Mouse (Mus musculus): ENCODE results near the gene Gm20388. TPM values are rescaled to one million over a fixed set of nuclear protein-coding genes. Genes with fewer than 3 reads are reported as not detected.

Gene Gm20388
- total RNA-seq, 1 experiment from 2014 or later: 35.7 TPM

- ATAC-seq (replicated peaks; ENCODE audit: low read depth, poor library complexity, severe bottlenecking): no peak
Observed at GRCm38 (mm10) chr8:124264032-124264431, 4353.4 kb downstream of the Gm20388 start.

DNA sequence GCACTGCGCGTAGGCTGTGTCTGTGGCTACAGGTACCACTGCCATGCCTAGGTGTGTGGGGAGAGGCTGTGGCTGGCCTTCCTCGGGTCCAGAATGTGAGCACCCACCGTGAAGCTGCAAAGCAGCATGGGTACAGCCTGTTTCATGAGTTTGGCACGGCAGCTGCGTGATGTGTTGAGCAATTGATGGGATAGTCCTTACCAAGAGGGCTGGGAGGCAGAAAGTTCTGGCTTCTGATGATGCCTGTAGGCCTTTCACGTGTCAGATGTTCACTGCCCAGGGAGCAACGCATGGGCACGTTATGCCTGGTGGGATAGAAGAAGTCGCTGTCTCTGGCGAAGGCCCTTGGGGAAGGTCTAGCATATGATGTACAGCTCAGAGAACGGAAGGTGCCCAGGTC, 4354.0 kb downstream of the Gm20388 start:
- no peak for ATAC-seq (replicated peaks; ENCODE audit: low read depth, poor library complexity, severe bottlenecking)

DNA sequence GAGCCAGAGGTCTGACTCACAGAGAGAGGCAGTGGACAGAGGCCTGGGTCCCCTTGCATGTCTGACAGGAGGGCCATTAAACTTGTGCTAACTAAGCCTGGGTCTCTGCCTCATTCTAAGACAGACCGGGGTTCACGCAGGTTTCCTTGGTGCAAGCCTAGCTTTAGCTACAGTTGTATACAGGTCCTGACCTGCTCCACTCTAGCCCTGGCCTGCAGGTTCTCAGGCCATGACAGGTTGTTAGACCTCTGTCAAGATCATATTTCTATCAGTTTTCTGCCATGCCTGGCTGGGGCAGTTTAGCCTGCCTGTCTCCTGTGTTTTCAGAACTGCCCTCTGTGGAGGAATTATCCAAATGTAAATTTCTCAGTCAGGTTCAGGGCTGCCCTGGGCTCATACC, 4354.5 kb downstream of the Gm20388 start:
- ATAC-seq (replicated peaks; ENCODE audit: low read depth, poor library complexity, severe bottlenecking): no peak

- peak; percentile 50 for ATAC-seq (replicated peaks; ENCODE audit: low read depth, poor library complexity, severe bottlenecking)
Observed at GRCm38 (mm10) chr8:124265798-124266197, 4355.2 kb downstream of the Gm20388 start.

DNA sequence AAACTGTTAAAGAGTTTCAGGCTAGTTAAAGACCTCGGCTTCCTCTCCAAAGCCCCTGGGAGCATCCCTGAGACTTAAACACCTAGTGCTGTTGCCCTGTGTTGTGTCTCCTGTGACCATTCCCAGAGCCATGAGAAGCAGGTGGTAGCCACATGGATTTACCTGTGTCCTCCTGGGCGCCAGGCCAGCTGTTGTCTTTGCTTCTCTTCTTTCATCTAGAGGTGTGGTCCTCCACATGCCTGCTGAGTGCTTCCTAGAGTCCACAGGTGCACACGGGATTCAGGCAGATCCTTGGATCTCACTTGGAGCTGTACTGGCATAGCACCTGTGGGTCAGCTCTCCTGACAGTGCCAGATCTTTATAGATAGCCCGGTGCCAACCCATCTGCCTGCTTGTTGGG, 4356.6 kb downstream of the Gm20388 start:
- no peak for ATAC-seq (replicated peaks; ENCODE audit: low read depth, poor library complexity, severe bottlenecking)

DNA sequence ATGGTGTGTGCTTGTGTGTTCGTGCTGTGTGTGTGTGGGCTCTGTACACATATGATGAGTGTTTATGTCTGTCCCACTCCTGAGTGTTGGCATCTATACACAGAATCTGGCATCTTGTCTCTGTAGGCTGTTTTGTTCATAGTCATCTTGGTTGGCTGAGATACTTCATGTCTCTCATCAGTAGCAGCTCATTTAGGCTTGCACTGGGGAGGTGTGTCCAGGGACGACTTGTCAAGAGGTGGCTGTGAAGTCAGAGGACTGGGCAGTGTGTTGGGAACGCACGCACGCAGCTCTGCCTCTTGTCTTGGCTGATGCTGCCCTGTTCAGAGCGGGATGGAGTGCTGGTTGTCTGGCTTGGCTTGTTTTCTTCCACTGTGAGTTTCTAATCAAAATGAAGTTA, 4359.9 kb downstream of the Gm20388 start:
- ATAC-seq (replicated peaks; ENCODE audit: low read depth, poor library complexity, severe bottlenecking): no peak

DNA sequence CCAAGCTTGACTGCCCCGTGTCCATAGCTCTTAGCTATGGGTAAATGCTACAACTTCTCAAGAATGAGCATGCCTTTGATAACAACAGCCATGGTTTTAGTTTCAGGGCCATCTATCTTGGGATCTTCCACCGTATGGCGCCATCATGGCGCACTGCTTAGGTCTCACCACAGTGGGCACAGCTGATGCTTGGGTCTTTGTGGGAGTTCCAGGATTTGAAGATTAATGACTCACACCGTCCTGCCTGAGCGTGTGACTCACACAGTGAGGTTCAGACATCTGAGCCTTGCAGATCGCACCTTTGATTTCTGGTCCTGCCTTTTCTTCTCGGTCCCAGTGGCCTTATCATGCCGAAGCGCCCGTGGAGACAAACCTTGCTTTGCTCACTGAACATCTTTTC, 4360.3 kb downstream of the Gm20388 start:
- 0 out of 2 replicates have a peak, but pooled peaks have one; percentile 6 for ATAC-seq (replicated peaks; ENCODE audit: low read depth, poor library complexity, severe bottlenecking)

- ATAC-seq (replicated peaks; ENCODE audit: low read depth, poor library complexity, severe bottlenecking): peak; percentile 81
Observed at GRCm38 (mm10) chr8:124271518-124271917, 4360.9 kb downstream of the Gm20388 start.

DNA sequence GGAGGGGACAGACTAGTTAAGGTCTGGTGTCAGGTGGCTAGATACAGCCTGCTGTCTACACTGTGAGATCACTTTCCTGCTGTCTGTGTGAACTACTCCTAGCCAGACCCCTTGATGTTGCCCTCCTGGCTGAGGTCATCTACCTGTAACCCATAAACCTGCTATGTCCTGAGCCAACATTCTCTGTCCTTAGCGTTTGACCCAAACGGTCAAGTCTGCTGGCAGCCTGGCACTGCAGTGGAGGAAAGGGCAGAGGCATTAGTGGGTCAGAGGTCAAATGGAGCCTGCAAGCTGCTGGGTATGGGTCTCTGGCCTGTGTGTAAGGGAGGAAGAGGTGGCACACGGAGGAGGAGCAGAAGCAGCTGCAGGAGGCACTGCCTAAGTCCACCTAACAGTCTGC, 4362.2 kb downstream of the Gm20388 start:
- no peak for ATAC-seq (replicated peaks; ENCODE audit: low read depth, poor library complexity, severe bottlenecking)

DNA sequence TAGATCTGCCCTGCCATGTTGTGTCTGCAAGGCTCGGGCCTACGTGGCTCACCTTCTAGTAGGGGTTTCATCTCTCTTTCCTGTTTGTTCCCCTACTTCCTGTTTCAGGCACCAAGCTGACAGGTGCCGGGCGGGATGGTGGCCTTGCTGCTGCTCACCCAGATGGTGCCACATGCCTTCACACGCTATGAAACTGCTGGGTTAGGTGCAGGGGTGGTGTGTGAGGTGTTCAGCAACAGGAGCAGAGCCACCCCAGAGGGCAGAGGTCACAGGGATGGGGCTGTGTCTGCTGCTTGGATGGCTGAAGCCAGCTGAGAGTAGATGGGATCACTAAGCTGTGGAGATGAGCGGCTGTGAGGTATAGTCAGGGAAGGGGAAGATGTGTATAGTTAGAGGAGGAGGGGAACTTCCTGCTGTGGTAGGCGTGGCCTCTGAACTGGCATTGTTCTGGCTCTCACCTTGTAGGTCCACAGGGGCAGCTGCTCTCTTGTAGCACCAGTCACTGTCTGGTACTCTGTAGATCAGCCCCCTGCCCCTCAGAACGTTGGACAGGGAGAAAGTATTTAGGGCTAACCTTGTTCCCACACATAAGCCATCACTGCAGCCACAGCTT, 4363.1 kb downstream of the Gm20388 start:
- ATAC-seq (replicated peaks; ENCODE audit: low read depth, poor library complexity, severe bottlenecking): peak; percentile 13

DNA sequence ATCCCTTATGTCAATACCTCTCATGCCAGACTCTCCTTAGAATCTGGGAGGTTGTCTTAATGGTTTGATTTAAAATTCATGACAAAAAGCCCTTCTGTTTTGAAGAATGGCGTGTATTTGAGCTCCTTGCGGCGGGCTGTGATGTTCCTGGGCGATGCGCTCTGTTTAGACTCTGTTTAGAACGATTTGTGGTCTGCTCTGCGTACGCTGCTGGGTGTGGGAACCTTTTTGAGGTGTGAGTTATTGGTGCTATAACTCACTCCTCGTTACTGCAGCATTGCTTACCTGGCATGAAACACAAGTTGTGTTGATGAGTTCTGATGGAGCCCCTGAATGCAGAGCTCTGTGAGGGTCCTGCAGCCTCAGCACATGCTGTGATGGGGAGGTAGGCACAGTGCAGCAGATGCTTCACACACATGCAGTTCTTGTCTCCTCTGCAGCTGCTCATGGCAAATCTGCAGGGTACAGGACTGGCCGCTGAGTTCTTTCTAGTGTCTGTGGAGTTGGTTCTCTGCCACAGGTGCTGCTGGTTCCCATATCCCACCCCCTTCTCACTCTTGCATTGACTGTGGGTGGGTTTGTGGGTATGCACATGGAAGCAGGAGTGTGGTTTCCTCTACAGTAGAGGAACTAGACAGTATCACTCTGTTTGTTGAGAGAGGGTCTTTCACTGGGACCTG, 4363.9 kb downstream of the Gm20388 start:
- no peak for ATAC-seq (replicated peaks; ENCODE audit: low read depth, poor library complexity, severe bottlenecking)

- ATAC-seq (replicated peaks; ENCODE audit: low read depth, poor library complexity, severe bottlenecking): no peak
Observed at GRCm38 (mm10) chr8:124275377-124276071, 4364.9 kb downstream of the Gm20388 start.

DNA sequence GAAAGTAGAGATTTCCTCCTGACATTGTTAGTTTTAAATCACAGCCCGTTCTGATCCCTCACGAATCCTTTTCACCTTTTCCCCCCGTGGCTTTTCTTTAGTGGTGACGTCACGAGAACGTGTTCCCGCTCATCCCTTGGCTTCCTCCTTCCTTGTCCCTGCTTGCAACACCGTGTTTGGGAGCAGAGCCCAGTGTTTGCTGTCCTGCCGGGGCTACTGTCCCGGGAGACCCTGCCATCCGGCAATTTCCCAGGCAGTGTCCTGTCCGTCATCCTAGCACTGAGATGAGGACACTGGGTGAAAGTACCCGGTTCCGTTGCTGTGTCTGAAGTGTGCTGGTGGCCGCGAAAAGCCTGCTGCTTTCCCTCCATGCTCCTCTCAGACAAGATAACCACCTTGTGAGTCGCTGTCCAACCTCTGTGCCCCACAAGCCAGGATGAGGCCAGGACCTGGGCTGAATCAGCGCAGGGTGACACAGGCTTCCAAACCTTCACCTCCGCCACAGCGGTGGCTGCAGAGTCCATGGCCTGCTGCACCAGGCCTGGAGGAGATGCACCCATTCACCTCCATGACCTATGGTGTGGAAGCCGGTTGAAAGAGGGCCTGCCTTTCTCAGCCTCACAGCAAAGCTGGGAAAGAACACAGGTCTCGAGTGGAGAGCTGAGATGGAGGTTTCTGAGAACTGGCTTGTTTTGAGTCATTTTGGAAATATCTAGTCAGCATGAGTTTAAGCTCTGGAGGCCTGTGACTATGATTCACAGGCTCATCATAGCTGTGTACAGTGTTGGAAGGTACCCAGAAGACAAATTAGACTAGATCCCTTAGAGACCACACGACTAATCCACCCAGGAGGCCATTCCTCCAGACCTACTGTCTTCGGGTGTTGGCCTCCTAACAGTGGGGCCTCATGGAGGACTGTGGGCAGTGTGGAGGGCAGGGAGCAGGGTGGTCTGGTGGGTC, 4367.6 kb downstream of the Gm20388 start:
- no peak for ATAC-seq (replicated peaks; ENCODE audit: low read depth, poor library complexity, severe bottlenecking)

DNA sequence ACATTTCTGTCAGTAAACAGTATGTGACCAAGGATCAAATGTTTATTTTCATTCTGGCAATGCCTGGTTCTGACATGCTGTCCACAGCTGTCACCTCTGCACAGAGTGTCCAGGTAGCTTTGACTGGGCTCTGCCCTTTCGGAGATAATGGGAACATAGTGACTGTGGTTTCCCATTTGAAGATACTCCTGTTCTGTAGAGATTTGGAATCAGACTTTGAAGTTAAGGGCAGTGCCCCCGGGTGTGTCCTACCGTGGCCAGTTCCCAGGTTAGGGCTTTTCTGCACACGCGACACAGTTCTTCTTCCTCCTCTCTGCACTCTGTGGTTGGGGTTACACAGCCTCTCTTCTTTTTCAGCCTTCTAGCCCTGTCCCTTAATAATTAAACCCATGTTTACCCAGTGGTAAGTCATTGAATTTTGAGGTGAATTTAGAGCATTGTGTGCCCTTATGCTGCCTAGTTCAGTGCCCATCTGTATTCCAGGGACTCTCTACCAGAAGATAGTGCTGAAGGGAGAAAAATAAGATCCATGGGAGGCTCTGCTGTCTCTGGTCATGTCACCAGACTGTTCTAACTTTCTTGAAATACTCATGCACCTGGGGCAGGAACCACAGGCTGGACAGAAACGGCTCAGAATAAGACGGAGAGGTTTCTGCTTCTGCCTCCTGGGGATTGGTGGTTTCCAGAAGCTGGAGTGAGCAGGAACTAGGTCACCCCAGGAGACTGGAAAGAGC, 4368.5 kb downstream of the Gm20388 start:
- no peak for ATAC-seq (replicated peaks; ENCODE audit: low read depth, poor library complexity, severe bottlenecking)

GRCm38 (mm10) chr8:124279690-124279985, 4369.0 kb downstream of the Gm20388 start:
- no peak for ATAC-seq (replicated peaks; ENCODE audit: low read depth, poor library complexity, severe bottlenecking)

GRCm38 (mm10) chr8:124281700-124282541, 4371.3 kb downstream of the Gm20388 start:
- peak; percentile 45 for ATAC-seq (replicated peaks; ENCODE audit: low read depth, poor library complexity, severe bottlenecking)

- no peak for ATAC-seq (replicated peaks; ENCODE audit: low read depth, poor library complexity, severe bottlenecking)
Observed at GRCm38 (mm10) chr8:124282878-124283630, 4372.4 kb downstream of the Gm20388 start.

DNA sequence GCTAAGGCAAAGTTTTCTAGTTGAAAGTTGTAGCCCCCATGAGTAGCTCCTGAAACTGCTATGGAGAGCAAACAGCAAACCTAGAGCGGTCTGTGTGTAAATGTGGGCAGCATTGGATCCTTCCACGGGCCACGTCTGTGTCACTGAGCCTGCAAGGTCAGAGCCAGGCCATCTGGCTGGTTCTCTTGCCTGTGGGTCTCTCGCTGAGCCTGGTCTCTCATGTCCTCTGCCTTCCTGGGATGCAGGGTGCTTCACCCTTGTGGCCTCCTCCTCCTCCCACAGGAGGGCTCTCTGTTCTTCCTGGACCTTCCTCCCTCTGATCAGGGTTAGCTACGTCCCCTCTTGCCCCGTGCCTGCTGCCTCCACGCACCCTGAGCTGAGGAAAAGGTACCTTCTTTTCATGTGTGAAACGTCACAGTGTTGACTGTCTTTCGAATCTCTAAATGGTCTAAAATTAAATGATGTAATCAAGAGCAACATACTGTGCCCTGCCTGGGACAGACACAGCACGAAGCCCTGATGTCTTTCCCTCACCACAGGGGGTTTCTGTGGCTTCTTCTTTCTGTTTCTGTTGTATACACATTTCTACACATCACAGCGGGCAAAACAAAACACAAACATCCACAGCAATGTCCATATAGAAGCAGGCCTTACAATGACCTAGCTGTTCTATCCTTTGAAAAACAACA, 4373.1 kb downstream of the Gm20388 start:
- no peak for ATAC-seq (replicated peaks; ENCODE audit: low read depth, poor library complexity, severe bottlenecking)

Measured in common myeloid progenitor, adult 5-6 weeks (primary cell).